Mouse (Mus musculus): ENCODE results near the gene Kdm2a.

- TF ChIP-seq CTCF (IDR thresholded peaks at IDR 0.05; ENCODE audit: extremely low read depth, insufficient read length, insufficient replicate concordance, low read depth, low read length) = no peak
- TF ChIP-seq POLR2A (IDR thresholded peaks at IDR 0.05; ENCODE audit: low read depth, low read length) = no peak
Observed at GRCm38 (mm10) chr19:4283653-4284052, 114.4 kb downstream of the Kdm2a start.

All from small intestine, adult 2 months (tissue).